Mouse (Mus musculus): Measurements from ENCODE around the gene Slx4ip.

Gene Slx4ip

GRCm38 (mm10) chr2:136947500-136947899, 56.5 kb downstream of the Slx4ip start:
- DNase-seq (ENCODE audit: low read depth, low spot score) = no peak

DNA sequence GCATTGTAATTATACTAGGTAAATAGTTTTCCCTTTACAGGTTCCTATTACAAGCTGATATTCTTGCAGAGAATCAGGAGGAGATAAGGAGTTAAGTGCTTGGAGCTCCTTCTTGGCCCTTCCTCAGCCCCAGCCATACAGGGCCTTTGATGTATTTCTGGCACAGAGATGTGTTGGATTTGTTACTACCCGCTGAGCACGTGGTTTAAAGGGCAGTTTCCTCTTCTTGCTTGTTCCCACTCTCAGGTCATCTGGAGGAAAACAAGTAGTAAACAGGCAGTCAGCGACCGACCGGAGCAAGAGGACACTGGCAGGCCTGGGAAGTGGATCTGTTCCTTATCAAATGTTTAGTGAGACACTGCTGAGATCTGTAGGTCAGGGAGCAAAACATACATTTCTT, 56.9 kb downstream of the Slx4ip start:
- no peak for DNase-seq (ENCODE audit: low read depth, low spot score)

DNA sequence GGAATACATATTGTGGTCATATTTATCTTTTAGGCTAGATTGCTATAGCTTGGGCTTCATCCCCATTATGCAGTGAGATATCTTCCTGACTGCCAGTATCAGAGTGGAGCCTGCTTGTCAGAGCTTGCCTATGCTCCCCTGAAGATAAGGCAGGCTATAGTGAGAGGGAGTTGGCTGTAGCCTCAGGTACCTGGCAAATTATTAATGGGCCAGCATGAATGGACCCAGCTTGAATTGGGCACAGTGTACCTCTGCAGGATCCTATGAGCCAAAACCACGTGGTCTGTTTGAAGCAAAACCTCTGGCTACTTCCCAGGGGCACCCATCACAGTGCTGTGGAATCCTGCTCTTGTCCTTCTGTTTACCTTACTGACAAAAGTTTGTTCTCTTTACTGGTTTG, 61.2 kb downstream of the Slx4ip start:
- DNase-seq (ENCODE audit: low read depth, low spot score) = no peak

- no peak for DNase-seq (ENCODE audit: low read depth, low spot score)
Measured at GRCm38 (mm10) chr2:136955726-136956571, 64.9 kb downstream of the Slx4ip start.

- DNase-seq (ENCODE audit: low read depth, low spot score) = no peak
Measured at GRCm38 (mm10) chr2:136958697-136959096, 67.7 kb downstream of the Slx4ip start.

DNA sequence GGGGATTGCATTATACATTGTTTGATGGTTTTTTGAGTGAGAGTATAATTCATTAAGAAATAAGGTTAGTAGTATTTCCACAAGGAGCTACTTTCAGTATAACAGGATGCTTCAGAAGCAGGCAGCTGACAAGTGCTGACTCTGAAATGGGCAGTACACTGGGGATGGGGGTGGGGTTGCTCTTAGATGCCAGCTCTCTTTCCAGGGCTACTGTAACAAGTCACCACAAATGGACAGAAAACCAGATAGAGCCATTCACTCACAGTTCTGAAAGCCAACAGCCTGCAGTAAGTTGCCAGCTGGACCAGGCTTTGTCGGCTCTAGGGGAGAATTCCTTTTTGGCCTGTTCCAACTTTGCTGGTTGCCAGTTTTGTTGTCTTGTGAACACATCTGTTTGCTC, 84.8 kb downstream of the Slx4ip start:
- no peak for DNase-seq (ENCODE audit: low read depth, low spot score)

- DNase-seq (ENCODE audit: low read depth, low spot score) = no peak
Measured at GRCm38 (mm10) chr2:136979056-136979772, 88.2 kb downstream of the Slx4ip start.

GRCm38 (mm10) chr2:136981062-136981879, 90.3 kb downstream of the Slx4ip start:
- no peak for DNase-seq (ENCODE audit: low read depth, low spot score)

DNA sequence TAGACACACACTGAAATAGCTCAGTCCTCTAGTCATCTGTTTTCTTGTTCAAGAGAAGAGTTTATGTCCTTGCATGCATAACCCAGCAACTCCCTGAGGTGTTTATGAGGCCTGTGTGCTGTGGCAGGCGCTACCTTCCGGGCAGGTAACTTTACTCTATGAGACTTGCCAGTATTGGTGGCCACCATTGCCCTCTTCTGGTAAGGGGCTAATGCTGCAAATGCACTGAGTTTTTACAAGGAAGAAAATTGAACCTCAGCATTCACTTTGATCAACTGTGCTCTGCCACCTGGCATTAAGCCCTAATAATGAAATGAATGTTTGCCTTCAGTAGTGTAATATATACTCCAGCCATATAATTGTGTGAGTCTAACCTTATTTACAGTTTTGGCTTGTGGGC, 92.9 kb downstream of the Slx4ip start:
- DNase-seq (ENCODE audit: low read depth, low spot score) = no peak

DNA sequence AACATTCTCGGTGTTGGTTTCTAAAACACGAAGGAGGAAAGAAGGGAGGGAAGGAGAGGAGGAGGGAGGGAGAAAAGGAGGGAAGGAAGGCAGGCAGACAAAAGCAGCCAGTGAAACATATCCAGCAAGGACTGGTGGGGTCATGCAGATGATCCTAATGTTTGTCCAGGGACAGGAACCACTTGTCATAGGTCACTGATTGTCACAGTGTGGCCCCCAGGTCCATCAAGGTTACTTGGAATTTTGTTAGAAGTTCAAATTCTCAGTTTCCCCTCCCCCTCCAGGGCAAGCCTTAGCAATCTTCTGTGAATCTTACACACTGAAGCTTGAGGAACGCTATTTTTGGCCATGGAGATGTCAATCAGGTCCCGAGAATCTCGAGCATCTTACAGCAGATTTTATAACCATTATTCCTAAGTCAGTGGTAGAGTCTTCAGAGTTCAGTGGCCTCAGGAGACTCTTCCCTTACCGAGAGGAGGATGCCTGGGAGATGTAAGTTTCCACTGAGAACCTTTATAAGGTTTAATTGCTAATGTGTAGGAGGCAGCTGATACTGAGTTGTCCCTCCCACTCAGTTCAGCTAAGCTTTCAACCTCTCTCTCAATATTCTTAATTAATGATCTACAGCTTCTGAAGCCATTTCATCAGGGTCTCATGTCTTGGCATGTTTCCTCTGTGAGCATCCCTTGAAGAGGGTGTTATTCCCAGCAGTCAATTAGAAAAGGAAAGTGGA, 95.1 kb downstream of the Slx4ip start:
- DNase-seq (ENCODE audit: low read depth, low spot score) = no peak

- DNase-seq (ENCODE audit: low read depth, low spot score) = no peak
Measured at GRCm38 (mm10) chr2:136993116-136993515, 102.1 kb downstream of the Slx4ip start.

DNA sequence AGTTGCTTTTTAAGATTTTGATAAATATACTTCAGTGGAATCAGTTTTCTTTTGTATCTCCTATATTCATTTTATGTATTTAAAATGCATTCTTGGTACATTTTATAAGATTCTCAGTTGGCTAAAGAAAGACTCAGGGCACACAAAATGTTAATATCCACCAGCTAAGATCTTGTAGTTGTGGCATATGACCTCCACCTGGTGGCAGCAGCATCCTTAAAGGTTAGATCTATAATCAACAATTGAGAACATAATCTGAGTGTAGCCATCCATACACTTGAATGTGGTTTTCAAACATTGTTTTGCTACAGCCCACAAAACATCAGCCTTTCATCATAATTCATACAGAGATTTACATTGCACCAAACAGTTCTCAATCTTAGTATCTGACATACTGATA, 106.1 kb downstream of the Slx4ip start:
- DNase-seq (ENCODE audit: low read depth, low spot score) = no peak

- DNase-seq (ENCODE audit: low read depth, low spot score) = no peak
Measured at GRCm38 (mm10) chr2:137002031-137002430, 111.0 kb downstream of the Slx4ip start.

DNA sequence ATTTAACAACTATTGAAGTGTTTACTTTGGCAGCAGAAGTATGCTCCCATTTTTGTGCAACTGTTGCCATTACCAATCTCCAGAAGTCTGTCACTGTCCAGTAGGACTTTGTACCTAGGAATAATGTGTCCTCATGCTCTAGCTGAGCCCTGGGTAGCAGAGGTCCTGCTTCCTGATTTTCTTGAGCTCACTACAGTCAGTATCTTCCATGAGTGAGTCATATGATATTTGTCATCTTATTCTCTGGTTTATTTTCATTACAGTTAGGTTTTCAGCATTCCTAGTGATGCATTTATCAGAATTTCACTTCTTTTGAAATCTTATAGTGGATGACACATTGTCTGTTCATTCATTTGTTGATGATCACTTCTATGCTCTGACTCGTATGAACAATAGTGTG, 115.6 kb downstream of the Slx4ip start:
- no peak for DNase-seq (ENCODE audit: low read depth, low spot score)

DNA sequence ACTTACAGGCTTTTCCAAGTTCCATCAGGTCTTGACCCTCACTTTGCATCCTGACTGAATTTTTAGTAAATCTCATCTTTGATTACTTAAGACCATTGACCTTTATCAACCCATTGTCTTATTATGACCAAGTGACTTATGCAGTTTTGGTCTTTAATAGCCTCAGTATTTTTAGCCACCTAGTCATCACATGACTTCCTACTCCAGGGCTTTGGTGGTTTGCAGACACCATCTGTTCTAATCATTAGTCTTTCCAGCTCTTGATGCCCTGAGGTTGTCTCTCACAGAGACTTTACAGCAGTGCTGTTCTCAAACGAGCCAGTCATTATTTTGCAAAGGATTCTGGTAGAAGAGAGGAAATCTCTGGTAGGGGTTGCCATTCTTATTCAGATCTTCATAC, 121.0 kb downstream of the Slx4ip start:
- no peak for DNase-seq (ENCODE audit: low read depth, low spot score)

DNA sequence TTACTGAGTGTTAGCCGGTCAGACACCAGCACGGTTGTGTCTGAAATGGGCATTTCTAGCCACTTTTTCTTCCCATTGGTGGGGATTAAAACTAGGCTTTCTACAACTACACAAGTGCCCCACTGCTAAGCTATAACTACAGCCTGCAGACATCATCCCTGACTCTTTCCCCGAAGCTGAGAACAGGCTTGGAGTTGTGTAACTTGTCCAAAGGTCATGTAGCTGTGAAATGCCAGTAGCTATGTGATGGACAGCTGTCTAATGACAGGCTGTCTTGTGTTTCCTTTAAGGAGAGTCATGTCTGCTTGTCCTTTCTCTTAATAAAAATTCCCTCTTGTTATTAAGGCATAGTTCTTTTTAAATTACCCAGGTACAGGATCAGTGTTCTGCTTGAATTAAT, 122.1 kb downstream of the Slx4ip start:
- no peak for DNase-seq (ENCODE audit: low read depth, low spot score)

DNA sequence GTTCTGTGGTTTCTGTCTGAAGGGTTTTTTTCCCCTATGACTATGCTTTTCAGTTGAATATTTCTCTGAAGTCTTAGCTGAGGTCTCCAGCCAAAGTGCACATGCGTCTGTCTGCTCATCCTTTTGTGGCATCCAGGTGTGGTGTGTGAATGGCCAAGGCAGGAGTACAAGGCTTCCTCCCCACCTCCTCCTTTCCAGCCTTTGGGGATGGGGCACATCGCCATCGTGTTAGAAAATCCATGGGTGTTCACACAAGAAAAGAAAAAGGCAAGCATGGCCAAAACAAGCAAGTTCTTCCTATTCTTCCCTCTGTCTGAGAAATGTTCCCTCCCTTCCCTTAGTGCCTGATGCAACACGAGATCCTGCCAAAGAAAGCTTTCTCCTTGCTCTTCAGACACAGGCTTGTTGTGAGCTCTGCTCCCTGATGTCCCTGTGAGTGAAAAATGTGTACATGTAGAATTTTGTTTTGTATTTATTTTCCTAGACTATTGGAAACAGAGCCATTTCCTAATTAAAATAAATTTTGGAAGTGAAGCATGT, 122.9 kb downstream of the Slx4ip start:
- no peak for DNase-seq (ENCODE audit: low read depth, low spot score)

DNA sequence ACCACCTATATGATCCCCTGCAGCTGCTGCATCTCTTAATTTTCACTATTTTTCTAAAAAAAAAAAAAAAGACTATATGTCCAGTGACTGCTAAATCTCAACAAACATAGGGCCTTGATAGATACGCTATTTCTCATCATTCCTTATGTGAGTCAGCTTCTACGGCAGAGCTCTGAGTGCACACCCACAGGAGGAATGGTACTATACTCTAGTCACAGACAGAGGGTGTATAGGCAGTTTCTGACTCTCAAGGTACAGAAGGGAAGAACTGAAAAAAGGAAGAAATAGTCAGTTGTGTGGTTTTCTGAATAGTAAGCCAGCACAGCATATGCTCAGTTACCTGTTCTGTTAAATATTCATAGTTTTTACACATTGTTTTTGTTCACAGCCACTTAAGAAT, 123.4 kb downstream of the Slx4ip start:
- no peak for DNase-seq (ENCODE audit: low read depth, low spot score)

DNA sequence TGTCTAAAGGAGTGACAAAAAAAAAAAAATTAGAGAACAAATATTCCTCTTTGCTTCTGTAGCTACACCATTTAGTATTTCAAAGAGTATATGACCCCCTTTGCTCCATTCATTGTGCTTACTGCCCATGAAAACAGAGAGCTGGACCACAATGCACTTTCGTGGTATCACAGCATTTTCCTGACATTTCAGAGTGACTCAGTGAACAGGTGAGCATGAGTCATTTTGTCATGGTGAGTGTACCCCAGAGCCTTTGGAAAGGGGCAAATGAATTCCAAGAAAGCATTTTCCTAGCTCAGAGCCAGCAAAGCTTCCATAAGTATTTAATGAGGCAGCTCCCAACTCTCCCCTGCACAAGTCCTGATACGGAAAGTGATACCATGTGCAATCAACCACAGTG, 153.1 kb downstream of the Slx4ip start:
- no peak for DNase-seq (ENCODE audit: low read depth, low spot score)

DNA sequence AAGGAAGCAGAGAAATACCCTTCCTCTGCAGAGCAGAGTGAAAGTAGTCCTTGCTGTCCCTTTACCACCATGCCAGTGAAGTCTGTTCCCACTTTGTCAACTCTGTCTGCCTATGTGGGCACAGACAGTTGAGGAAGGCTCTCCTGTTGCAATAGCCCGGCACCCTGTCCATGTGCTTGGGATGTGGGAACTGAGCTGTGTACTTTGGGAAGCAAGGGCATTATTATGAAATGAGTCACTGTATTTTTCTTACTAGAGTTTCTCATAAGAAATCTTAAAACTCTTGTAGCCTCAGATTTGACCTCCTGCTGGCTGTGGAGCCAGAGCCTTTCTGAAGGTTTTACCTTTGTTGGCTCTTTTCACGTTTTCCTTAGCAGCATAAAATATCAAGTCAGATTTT, 158.3 kb downstream of the Slx4ip start:
- no peak for DNase-seq (ENCODE audit: low read depth, low spot score)

DNA sequence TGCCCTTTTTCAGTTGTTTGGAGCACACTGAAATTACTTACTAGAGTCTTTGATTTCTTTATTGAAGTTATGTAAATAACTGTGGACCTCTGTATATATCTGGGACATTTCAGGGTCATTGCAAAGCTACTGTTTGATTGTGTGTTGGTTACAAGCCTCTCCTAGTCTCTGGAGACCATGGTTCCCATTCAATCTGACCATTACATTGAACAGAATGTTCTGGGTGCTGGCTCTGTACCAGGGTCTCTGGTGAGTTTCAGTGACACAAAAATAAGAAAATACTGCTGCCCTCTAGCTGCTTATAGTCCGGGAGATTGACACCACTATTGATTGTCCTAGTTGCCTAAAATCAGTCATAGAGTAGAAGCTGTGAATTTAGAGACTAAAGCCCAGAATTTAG, 158.9 kb downstream of the Slx4ip start:
- no peak for DNase-seq (ENCODE audit: low read depth, low spot score)
